Mouse (Mus musculus) midbrain, embryonic 11.5 days (tissue): ENCODE results near the gene 2410015M20Rik. TPM values are rescaled to one million over a fixed set of nuclear protein-coding genes. Genes with fewer than 3 reads are reported as not detected.

ENCODE experiments used
- ATAC-seq: fragments of 200-750 bp; cut with Nextera tagmentation; 2 replicates; pipeline ENCODE4 v1.8.0; 2017; ENCODE audit warnings: moderate TSS enrichment, moderate library complexity; ENCODE audit not compliant: low FRiP score
- DNase-seq: peaks from one replicate; pipeline ENCODE4 v3.0.0; 2015; ENCODE audit warnings: low spot score; ENCODE audit errors: missing footprints
- H3K27ac ChIP-seq: fragments of 300-500 bp; sonication (generic); 2 replicates; pipeline ENCODE4 v1.5.1; 2014; ENCODE audit warnings: low read depth, low read length
- H3K27me3 ChIP-seq: fragments of 300-500 bp; sonication (generic); 2 replicates; pipeline ENCODE4 v1.6.1; 2014; ENCODE audit warnings: mild to moderate bottlenecking, low read length, moderate library complexity, mixed read lengths; ENCODE audit not compliant: control insufficient read depth, insufficient read depth
- H3K36me3 ChIP-seq: fragments of 300-500 bp; sonication (generic); 2 replicates; pipeline ENCODE4 v1.6.1; 2014; ENCODE audit warnings: mild to moderate bottlenecking, low read length, moderate library complexity, mixed read lengths; ENCODE audit not compliant: control insufficient read depth, insufficient read depth
- H3K4me1 ChIP-seq: fragments of 300-500 bp; sonication (generic); 2 replicates; pipeline ENCODE4 v1.6.1; 2014; ENCODE audit warnings: low read length; ENCODE audit not compliant: control insufficient read depth, insufficient read depth
- H3K4me2 ChIP-seq: fragments of 300-500 bp; sonication (generic); 2 replicates; pipeline ENCODE4 v1.6.1; 2014; ENCODE audit warnings: mild to moderate bottlenecking, moderate library complexity
- H3K4me3 ChIP-seq: fragments of 300-500 bp; sonication (generic); 2 replicates; pipeline ENCODE4 v1.5.1; 2014; ENCODE audit warnings: low read depth, low read length
- H3K9ac ChIP-seq: fragments of 300-500 bp; sonication (generic); 2 replicates; pipeline ENCODE4 v1.6.1; 2014; ENCODE audit warnings: low read length
- H3K9me3 ChIP-seq: fragments of 300-500 bp; sonication (generic); 2 replicates; pipeline ENCODE4 v1.6.1; 2016; ENCODE audit warnings: low read length; ENCODE audit not compliant: control insufficient read depth
- WGBS: fragments of 180-500 bp; shearing (Covaris S2); extraction: QIAGEN DNeasy Blood & Tissue Kit; methylation state at CpG from one replicate; pipeline ENCODE4 v1.1.7; 2014; 5-methylcytosine and 5-hydroxymethylcytosine counted together
- polyA plus RNA-seq: library from polyadenylated mRNA; unstranded; fragments of >200 nt; fragmentation: Nextera tagmentation; extraction: Ambion mirVana; gene quantifications from 2 replicates; pipeline ENCODE4 v1.2.1, GENCODE M21; 2014

Gene 2410015M20Rik
- polyA plus RNA-seq, 1 experiment from 2014 or later: 195 TPM

DNA sequence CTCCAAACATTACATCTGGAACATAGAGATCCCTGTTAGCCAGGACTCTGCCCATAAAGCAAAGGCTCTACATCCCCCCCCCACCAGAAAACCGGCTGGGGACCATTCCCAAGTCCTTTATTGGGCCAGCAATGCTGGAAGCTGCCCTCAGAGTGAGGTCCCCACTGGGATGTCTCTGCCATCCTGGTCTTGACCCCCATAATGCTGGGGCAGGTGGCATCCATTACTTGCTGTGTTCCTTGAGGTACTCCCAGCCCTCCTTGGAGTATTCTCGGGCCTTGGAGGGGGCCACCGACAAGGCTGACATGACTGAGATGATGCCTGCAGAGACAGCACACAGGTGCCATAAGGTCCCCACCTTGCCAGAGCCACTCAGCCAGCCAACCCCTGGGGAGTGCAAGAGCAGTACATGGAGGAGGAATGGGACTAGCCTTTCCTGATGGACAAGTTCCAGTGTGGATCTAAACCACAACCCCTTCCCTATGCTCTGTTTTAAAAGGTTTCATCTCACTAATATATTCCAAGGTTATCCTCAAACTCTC is 2.0 kb downstream of the 2410015M20Rik start:
- H3K9ac ChIP-seq: no peak overlapping the region

DNA sequence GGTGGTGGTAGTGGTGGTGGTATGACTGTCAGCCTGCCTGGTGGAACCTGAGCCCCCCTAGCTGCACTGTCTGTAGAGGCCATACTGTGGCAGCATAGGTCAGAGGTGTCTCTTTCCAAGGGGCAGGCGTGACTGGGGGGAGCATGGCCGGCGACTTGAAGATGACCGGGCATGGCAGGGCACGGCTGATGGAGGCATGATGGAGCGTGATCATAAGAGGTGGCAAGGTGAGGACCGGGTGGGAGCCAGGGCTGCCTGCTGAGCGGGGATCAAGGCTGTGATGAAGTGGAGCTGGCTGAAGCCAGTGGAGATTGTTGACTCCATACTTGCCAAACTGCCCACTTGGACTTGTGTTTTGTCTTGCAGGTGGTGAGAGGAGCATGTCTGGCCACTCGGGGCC is 4.1 kb downstream of the 2410015M20Rik start:
- Histone ChIP-seq H3K27me3 (no peaks in the 10 kb centered on the region), H3K4me1 (peaks cover 14% of the 10 kb centered on the region), H3K36me3 (peaks cover 58% of the 10 kb centered on the region), H3K27ac (no peak overlapping the region), H3K9ac (no peak overlapping the region), H3K4me2 (no peak overlapping the region), H3K4me3 (no peak overlapping the region), H3K9me3 (no peaks in the 10 kb centered on the region)
- WGBS: 90% methylated on average over 9 of the region's 9 CpGs
- ATAC-seq (no peak), DNase-seq (no peak)

More for the DNA sequence above, 2.0 kb downstream of the 2410015M20Rik start:
- Histone ChIP-seq H3K36me3 (peaks cover 41% of the 10 kb centered on the region), H3K4me3 (no peak overlapping the region), H3K4me2 (no peak overlapping the region), H3K27ac (no peak overlapping the region), H3K9me3 (no peaks in the 10 kb centered on the region), H3K27me3 (no peaks in the 10 kb centered on the region), H3K4me1 (peaks cover 17% of the 10 kb centered on the region)
- no peak for DNase-seq
- 81% methylated on average over 3 of the region's 3 CpGs for WGBS
- ATAC-seq: no peak

- H3K4me2 ChIP-seq: no peak overlapping the region
- DNase-seq: no peak
- H3K4me1 ChIP-seq: peaks cover 9% of the 10 kb centered on the region
- peaks cover 67% of the 10 kb centered on the region for H3K36me3 ChIP-seq
- ATAC-seq: no peak
- no peaks in the 10 kb centered on the region for H3K9me3 ChIP-seq
- WGBS: 95% methylated on average over 3 of the region's 3 CpGs
- H3K4me3 ChIP-seq: no peak overlapping the region
- no peaks in the 10 kb centered on the region for H3K27me3 ChIP-seq
- no peak overlapping the region for H3K9ac ChIP-seq
- no peak overlapping the region for H3K27ac ChIP-seq
Measured at GRCm38 (mm10) chr17:56604422-56604821, 5.1 kb downstream of the 2410015M20Rik start.

- no peak for DNase-seq
- Histone ChIP-seq H3K36me3 (peaks cover 68% of the 10 kb centered on the region), H3K4me1 (peaks cover 7% of the 10 kb centered on the region), H3K9ac (no peak overlapping the region), H3K4me2 (no peak overlapping the region), H3K9me3 (no peaks in the 10 kb centered on the region), H3K27me3 (no peaks in the 10 kb centered on the region), H3K27ac (no peak overlapping the region), H3K4me3 (no peak overlapping the region)
- 92% methylated on average over 9 of the region's 9 CpGs for WGBS
- ATAC-seq: no peak
Measured at GRCm38 (mm10) chr17:56604070-56604380, 5.5 kb downstream of the 2410015M20Rik start.

- peaks cover 68% of the 10 kb centered on the region for H3K36me3 ChIP-seq
- no peaks in the 10 kb centered on the region for H3K9me3 ChIP-seq
- H3K4me1 ChIP-seq: peaks cover under 1% of the 10 kb centered on the region
- no peak overlapping the region for H3K4me2 ChIP-seq
- H3K9ac ChIP-seq: no peak overlapping the region
- 96% methylated on average over 28 of the region's 28 CpGs for WGBS
- H3K27me3 ChIP-seq: no peaks in the 10 kb centered on the region
- DNase-seq (no peak), ATAC-seq (no peak)
- no peak overlapping the region for H3K27ac ChIP-seq
- H3K4me3 ChIP-seq: no peak overlapping the region
Measured at GRCm38 (mm10) chr17:56603186-56604069, 6.1 kb downstream of the 2410015M20Rik start.

DNA sequence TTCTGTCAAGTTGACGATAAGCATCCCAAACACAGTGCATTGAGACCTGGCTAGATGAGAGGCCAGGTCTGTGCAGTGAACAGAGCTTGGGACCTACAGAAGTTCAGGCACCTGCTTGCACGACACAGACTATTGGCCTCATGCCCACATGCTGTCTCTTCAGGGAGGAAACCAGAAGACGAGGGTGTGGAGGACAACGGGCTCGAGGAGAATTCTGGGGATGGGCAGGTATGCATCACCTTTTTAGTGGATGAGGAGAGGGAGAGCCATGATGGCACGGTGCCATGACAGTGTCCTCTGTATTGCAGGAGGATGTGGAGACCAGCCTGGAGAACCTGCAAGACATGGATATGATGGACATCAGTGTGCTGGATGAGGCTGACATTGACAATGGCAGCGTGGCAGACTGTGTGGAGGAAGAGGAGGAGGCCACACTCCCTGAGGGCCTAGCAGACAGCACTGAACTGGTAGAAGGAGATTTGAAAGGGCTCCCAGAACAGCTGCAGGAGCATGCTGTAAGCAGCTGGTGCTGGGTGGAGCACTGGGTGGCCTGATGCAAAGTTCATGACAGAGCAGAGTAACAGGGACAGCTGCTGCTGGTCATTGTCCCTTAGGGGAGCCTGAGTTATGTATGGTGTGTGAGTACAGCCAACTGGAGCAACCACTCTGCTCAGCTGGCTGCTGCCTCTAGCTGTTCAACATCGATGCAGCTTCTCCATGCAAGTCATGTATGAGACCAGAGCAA is 15.9 kb downstream of the 2410015M20Rik start:
- no peak overlapping the region for H3K4me2 ChIP-seq
- WGBS: 94% methylated on average over 8 of the region's 8 CpGs
- H3K9ac ChIP-seq: no peak overlapping the region
- peaks cover 62% of the 10 kb centered on the region for H3K36me3 ChIP-seq
- H3K27me3 ChIP-seq: no peaks in the 10 kb centered on the region
- DNase-seq (no peak), ATAC-seq (no peak)
- H3K9me3 ChIP-seq: no peaks in the 10 kb centered on the region
- H3K4me1 ChIP-seq: no peaks in the 10 kb centered on the region
- no peak overlapping the region for H3K4me3 ChIP-seq
- H3K27ac ChIP-seq: no peak overlapping the region

DNA sequence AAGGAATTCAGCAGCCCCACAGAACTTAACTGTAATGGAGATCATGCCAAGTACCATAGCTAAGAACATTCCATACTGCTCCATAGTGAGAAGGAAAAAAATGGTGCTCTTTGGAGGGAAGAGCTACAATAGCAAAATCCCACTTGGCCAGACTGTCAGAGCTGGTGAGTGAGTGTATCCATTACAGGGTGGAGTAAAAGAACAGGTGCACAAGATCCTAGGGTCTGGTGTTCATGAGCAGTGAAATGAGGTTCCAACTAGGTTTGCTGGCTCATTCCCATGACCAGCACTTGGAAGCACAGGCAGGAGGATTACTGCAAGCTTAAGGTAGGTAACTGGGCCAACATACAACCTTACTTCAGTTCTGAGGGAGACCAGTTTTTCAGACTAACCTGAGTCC is 17.0 kb downstream of the 2410015M20Rik start:
- Histone ChIP-seq H3K27ac (no peak overlapping the region), H3K9ac (no peak overlapping the region), H3K9me3 (no peaks in the 10 kb centered on the region), H3K4me3 (no peak overlapping the region), H3K36me3 (peaks cover 60% of the 10 kb centered on the region), H3K27me3 (no peaks in the 10 kb centered on the region), H3K4me1 (peaks cover under 1% of the 10 kb centered on the region; the same call in 1 of the 2 replicates), H3K4me2 (no peak overlapping the region)
- DNase-seq (no peak), ATAC-seq (no peak)

GRCm38 (mm10) chr17:56588921-56589320 is 20.6 kb downstream of the 2410015M20Rik start:
- WGBS: 94% methylated on average over 4 of the region's 4 CpGs
- H3K9me3 ChIP-seq: no peaks in the 10 kb centered on the region
- H3K27ac ChIP-seq: no peak overlapping the region
- peaks cover 37% of the 10 kb centered on the region for H3K36me3 ChIP-seq
- H3K27me3 ChIP-seq: no peaks in the 10 kb centered on the region
- no peak overlapping the region for H3K9ac ChIP-seq
- ATAC-seq (no peak), DNase-seq (no peak)
- H3K4me2 ChIP-seq: no peak overlapping the region
- peaks cover 16% of the 10 kb centered on the region for H3K4me1 ChIP-seq
- H3K4me3 ChIP-seq: no peak overlapping the region

GRCm38 (mm10) chr17:56587773-56588172 is 21.8 kb downstream of the 2410015M20Rik start:
- H3K9ac ChIP-seq: no peak overlapping the region
- ATAC-seq: no peak
- H3K27ac ChIP-seq: no peak overlapping the region
- H3K9me3 ChIP-seq: no peaks in the 10 kb centered on the region
- peaks cover 30% of the 10 kb centered on the region for H3K36me3 ChIP-seq
- no peak for DNase-seq
- no peaks in the 10 kb centered on the region for H3K27me3 ChIP-seq
- peaks cover 24% of the 10 kb centered on the region for H3K4me1 ChIP-seq
- WGBS: 85% methylated on average over 1 of the region's 1 CpGs
- H3K4me3 ChIP-seq: no peak overlapping the region
- no peak overlapping the region for H3K4me2 ChIP-seq
